8 mouse cellular contexts compared by ENCODE assay signal in genomic region chr2:115514831-115515428, GRCm38 (mm10).
DNase-seq lines count a peak whose midpoint lies in the region; ATAC-seq and TF ChIP-seq lines count a peak whose summit lies in the region.

No protein-coding gene starts in this region.

- 22% methylated on average over 9 of the region's 9 CpGs for WGBS in liver, adult 2 months
- 17% methylated on average over 9 of the region's 9 CpGs for WGBS in liver, embryonic 12.5 days (ENCODE audit: insufficient replicate concordance)
- WGBS in kidney, embryonic 14.5 days = 13% methylated on average over 9 of the region's 9 CpGs
- WGBS in liver, embryonic 14.5 days (ENCODE audit: insufficient replicate concordance) = 12% methylated on average over 9 of the region's 9 CpGs

- TF ChIP-seq CTCF in liver, adult 2 months (IDR thresholded peaks at IDR 0.05; ENCODE audit: low read depth, low read length) = peak; percentile 39
- TF ChIP-seq CTCF in liver, embryonic 14.5 days (IDR thresholded peaks at IDR 0.05; ENCODE audit: low read depth) = peak; percentile 56

- 0 out of 2 replicates have a peak, but pooled peaks cover 3% of the 10 kb centered on the region for H3K4me1 ChIP-seq in liver, adult 2 months (ENCODE audit: control insufficient read depth, insufficient read depth, low read length)
- peaks cover 4% of the 10 kb centered on the region; the same call in 1 of the 2 replicates for H3K4me1 ChIP-seq in liver, embryonic 12.5 days
- H3K4me1 ChIP-seq in kidney, embryonic 14.5 days (ENCODE audit: control insufficient read depth, insufficient read depth, low read length) = peaks cover 19% of the 10 kb centered on the region
- peaks cover 0 to 5% of the 10 kb centered on the region in 2 experiments; a peak in 1 of 4 replicates for H3K4me1 ChIP-seq in liver, embryonic 14.5 days (replicated peaks; ENCODE audit: control insufficient read depth in 2 of 2, insufficient read depth in 2 of 2, low read length in 1 of 2)

- H3K9me3 ChIP-seq in liver, embryonic 12.5 days (replicated peaks) = no peaks in the 10 kb centered on the region
- H3K9me3 ChIP-seq in kidney, embryonic 14.5 days (ENCODE audit: control insufficient read depth, low read length) = no peaks in the 10 kb centered on the region
- H3K9me3 ChIP-seq in liver, embryonic 14.5 days (ENCODE audit: control insufficient read depth, low read length) = no peaks in the 10 kb centered on the region

- no peaks in the 10 kb centered on the region for H3K36me3 ChIP-seq in liver, adult 2 months (ENCODE audit: control insufficient read depth, insufficient read depth, low read length)
- no peaks in the 10 kb centered on the region for H3K36me3 ChIP-seq in liver, embryonic 12.5 days
- no peaks in the 10 kb centered on the region for H3K36me3 ChIP-seq in kidney, embryonic 14.5 days (ENCODE audit: control insufficient read depth, insufficient read depth, low read length)
- H3K36me3 ChIP-seq in liver, embryonic 14.5 days (replicated peaks; ENCODE audit: control insufficient read depth, insufficient read depth, low read depth) = no peaks in the 10 kb centered on the region

- no peak for TF ChIP-seq EP300 in liver, embryonic 14.5 days (IDR thresholded peaks at IDR 0.05; ENCODE audit: low read depth)

- no peak for ATAC-seq in liver, embryonic 12.5 days
- peak; percentile 56; the same call in 1 of the 2 replicates for ATAC-seq in kidney, embryonic 14.5 days (ENCODE audit: low FRiP score, low TSS enrichment)
- ATAC-seq in liver, embryonic 14.5 days (ENCODE audit: insufficient read depth) = no peak

- peak; percentile 52 for DNase-seq in liver, adult 2 months (ENCODE audit: extremely low read depth, low read depth, low spot score)
- peak; percentile 79 for DNase-seq in brain, adult 2 months (ENCODE audit: low read depth, low spot score)
- DNase-seq in frontal cortex, adult 2 months (ENCODE audit: extremely low spot score in 1 of 2, low spot score in 1 of 2) = peak; percentile 31 to 67
- no peak for DNase-seq in liver, embryonic 14.5 days (ENCODE audit: low read depth in 3 of 3, low spot score in 3 of 3)
- DNase-seq in right cerebral cortex, postnatal 25 days = peak; percentile 16
- DNase-seq in gastrocnemius, adult 8-10 months (ENCODE audit: low spot score in 2 of 2) = no peak

- H3K27ac ChIP-seq in liver, adult 2 months (replicated peaks; ENCODE audit: insufficient read depth, low read depth, low read length) = no peak overlapping the region
- no peak overlapping the region for H3K27ac ChIP-seq in liver, embryonic 12.5 days
- peak overlapping the region; percentile 88 for H3K27ac ChIP-seq in kidney, embryonic 14.5 days (ENCODE audit: low read depth, low read length)
- H3K27ac ChIP-seq in liver, embryonic 14.5 days = no peak overlapping the region

- no peak overlapping the region for H3K9ac ChIP-seq in liver, adult 2 months (ENCODE audit: low read depth, low read length)
- H3K9ac ChIP-seq in liver, embryonic 12.5 days = no peak overlapping the region
- no peak overlapping the region; the same call in 1 of the 2 replicates for H3K9ac ChIP-seq in kidney, embryonic 14.5 days (ENCODE audit: low read depth, low read length)
- no peak overlapping the region for H3K9ac ChIP-seq in liver, embryonic 14.5 days (replicated peaks)

- H3K27me3 ChIP-seq in liver, adult 2 months (ENCODE audit: control insufficient read depth, insufficient read depth, low read length) = no peaks in the 10 kb centered on the region
- H3K27me3 ChIP-seq in liver, embryonic 12.5 days (replicated peaks) = no peaks in the 10 kb centered on the region
- no peaks in the 10 kb centered on the region for H3K27me3 ChIP-seq in kidney, embryonic 14.5 days (ENCODE audit: control insufficient read depth, insufficient read depth, low read length)
- H3K27me3 ChIP-seq in liver, embryonic 14.5 days (ENCODE audit: control insufficient read depth, insufficient read depth, low read length) = no peaks in the 10 kb centered on the region

- no peaks in the 10 kb centered on the region for H3K79me2 ChIP-seq in liver, adult 2 months (ENCODE audit: control insufficient read depth, insufficient read depth, low read length)

- no peak overlapping the region for H3K4me2 ChIP-seq in liver, embryonic 12.5 days
- no peak overlapping the region for H3K4me2 ChIP-seq in kidney, embryonic 14.5 days (replicated peaks; ENCODE audit: low read depth, low read length)
- no peak overlapping the region for H3K4me2 ChIP-seq in liver, embryonic 14.5 days (ENCODE audit: low read depth)

- H3K4me3 ChIP-seq in liver, adult 2 months (ENCODE audit: insufficient read depth, low read depth, low read length) = no peak overlapping the region
- no peak overlapping the region for H3K4me3 ChIP-seq in liver, embryonic 12.5 days
- H3K4me3 ChIP-seq in kidney, embryonic 14.5 days (ENCODE audit: low read length) = no peak overlapping the region
- H3K4me3 ChIP-seq in liver, embryonic 14.5 days (ENCODE audit: insufficient read depth in 1 of 2, low read depth in 2 of 2, low read length in 2 of 2) = no peak overlapping the region

- no peak for TF ChIP-seq POLR2A in liver, adult 2 months (IDR thresholded peaks at IDR 0.05; ENCODE audit: extremely low read depth, insufficient read depth, low read length)

Comparison
In these comparisons a context has a peak if more than half of its experiments do, and no peak if none do; other contexts are left out.
1. DNase-seq: peak in liver, adult 2 months (single experiment), brain, adult 2 months (single experiment), frontal cortex, adult 2 months (2 of 2) and right cerebral cortex, postnatal 25 days (single experiment); none in liver, embryonic 14.5 days (0 of 3) and gastrocnemius, adult 8-10 months (0 of 2).